Mouse (Mus musculus): ENCODE results near the gene Fbxo39. TPM values are rescaled to one million over a fixed set of nuclear protein-coding genes. Genes with fewer than 3 reads are reported as not detected.

The Fbxo39 gene
- polyA plus RNA-seq (2015; fragmentation: Nextera tagmentation; extraction: Ambion mirVana), result 0.11 TPM in 1 of 2 replicates, not detected in the other

DNA sequence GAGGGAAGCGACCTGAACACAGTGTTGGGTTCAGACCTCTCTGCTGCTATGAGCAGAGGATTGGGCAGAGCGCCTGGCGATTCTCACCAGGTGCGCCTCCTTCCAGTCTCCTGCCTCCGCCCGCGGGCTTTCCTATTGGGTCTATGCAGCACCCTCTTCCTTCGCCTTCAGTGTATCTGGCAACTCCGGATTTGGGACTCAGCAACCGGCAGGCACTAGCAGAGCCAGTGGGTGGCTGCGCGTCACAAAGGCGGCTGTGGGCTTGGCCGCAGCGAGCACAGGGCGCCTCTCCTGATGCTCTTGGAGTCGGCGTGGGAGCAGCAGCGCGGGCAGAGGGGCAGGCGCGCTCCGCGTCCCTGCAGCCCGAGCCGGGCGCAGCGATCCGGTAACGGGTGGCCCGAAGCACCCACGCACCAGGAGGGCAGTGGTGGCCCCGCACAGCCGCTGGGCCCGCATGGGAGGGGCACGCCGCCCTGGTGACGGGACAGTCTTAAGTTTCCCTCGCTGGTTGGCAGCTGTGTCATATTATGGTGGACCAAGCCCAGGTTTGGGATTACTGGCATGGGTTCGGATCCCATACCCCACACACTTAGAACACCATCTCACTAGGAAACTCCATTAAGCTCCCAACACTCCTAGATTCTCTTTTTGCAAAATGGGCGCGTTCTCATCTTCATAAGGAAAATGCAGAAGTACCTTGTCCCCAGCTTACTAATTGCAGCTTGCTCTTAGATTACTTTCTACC lies at the start of gene Fbxo39:
TSS of gene Fbxo39 (plus strand) at position 294 of the 745 bp plus-strand sequence.

DNA sequence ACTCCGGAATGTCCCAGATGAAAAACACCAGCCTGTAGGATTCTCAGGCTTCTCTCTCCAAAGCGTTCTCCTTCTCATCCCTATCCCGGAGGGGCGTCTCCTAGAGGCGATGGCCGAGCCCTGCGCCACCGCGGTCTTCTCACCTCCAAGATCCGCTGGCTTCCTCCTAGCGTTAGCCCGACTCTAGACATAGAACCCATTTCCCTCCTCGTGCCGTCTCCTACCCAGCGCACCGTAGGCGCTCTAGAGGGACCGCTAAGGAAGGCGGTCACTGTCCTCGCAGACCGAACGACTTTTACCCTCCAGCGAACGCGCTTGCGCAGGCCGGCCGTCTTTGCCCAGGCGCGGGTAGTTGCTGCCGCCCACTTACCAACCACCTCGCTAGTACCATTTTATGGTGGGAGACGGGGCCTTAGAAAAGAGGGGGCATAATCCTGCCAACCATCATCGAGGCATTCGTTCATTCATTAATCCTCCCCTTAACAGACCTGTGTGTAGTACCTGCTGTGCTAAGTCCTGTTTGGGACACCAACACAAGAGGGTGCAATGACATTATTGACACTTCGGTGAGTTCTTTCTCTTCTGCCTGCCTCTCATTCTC lies 47.2 kb upstream of the Fbxo39 start, which contains the start of gene Slc13a5:
TSS of gene Slc13a5 (minus strand) at position 263 of the 601 bp plus-strand sequence.

DNA sequence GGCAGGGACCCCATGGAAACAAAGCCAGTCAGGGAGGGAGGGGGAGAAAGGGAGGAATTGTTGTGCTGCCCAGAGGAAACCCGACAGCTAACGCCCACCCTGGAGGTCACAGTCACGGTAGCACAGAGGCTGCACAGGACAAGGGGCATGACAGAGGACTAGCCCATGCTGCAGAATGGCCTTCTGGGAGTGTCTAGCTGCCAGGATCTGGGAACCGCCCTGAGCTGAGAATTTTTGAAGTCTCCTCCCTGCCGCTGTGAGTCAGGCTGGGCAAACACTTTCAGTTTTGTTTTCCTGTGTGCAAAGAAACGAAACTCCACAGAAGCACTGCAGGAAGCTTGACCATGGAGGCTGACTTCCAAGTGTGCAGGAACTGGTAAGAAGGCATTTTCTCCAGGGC lies 12.9 kb upstream of the Fbxo39 start, which contains the start of gene Xaf1:
TSS of gene Xaf1 (plus strand) at position 296 of the 400 bp plus-strand sequence.

DNA sequence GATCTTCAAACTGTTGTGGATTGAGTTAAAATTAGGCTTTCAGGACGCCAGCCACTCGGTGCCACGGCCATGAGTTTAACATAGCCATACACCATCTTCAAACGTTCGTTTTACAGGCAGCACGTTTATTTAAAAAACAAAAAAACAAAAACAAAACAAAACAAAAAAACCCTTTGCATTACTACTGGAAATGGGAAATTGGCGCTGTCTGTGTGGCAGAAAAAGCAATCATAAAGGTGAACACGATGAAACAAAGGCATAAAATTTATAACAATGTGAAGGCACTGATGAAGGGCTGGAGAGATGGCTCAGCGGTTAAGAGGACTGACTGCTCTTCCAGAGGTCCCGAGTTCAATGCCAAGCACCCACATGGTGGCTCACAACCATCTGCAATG lies 48.1 kb downstream of the Fbxo39 start, which contains the start of gene Tekt1:
TSS of gene Tekt1 (minus strand) at position 96 of the 395 bp plus-strand sequence.

Other genes starting within 250 kb of the Fbxo39 start
- gene Pitpnm3, start 178.7 kb upstream of the Fbxo39 start, polyA plus RNA-seq (2015; fragmentation: Nextera tagmentation; extraction: Ambion mirVana), result 0.07 and 0.16 TPM in 2 replicates
- 0.05 and 0.07 TPM in 2 replicates for gene Gm43951, start 107.6 kb upstream of the Fbxo39 start, polyA plus RNA-seq (2015; fragmentation: Nextera tagmentation; extraction: Ambion mirVana)
- 6.8 and 8.3 TPM in 2 replicates for gene 4933427D14Rik, start 107.0 kb upstream of the Fbxo39 start, polyA plus RNA-seq (2015; fragmentation: Nextera tagmentation; extraction: Ambion mirVana)
- gene Txndc17, start 106.9 kb upstream of the Fbxo39 start, polyA plus RNA-seq (2015; fragmentation: Nextera tagmentation; extraction: Ambion mirVana), result 214 and 269 TPM in 2 replicates
- 54.8 and 92.9 TPM in 2 replicates for gene Med31, start 98.9 kb upstream of the Fbxo39 start, polyA plus RNA-seq (2015; fragmentation: Nextera tagmentation; extraction: Ambion mirVana)
- 0.18 TPM in 1 of 2 replicates, not detected in the other for gene Slc13a5, start 47.2 kb upstream of the Fbxo39 start, polyA plus RNA-seq (2015; fragmentation: Nextera tagmentation; extraction: Ambion mirVana)
- gene Xaf1, start 12.8 kb upstream of the Fbxo39 start, polyA plus RNA-seq (2015; fragmentation: Nextera tagmentation; extraction: Ambion mirVana), result 76.5 and 82.7 TPM in 2 replicates
- gene Tekt1, start 48.0 kb downstream of the Fbxo39 start, polyA plus RNA-seq (2015; fragmentation: Nextera tagmentation; extraction: Ambion mirVana), result 0.52 and 0.87 TPM in 2 replicates
- gene Smtnl2, start 97.3 kb downstream of the Fbxo39 start, polyA plus RNA-seq (2015; fragmentation: Nextera tagmentation; extraction: Ambion mirVana), result 17.9 and 22.4 TPM in 2 replicates
- gene Ggt6, start 121.1 kb downstream of the Fbxo39 start, polyA plus RNA-seq (2015; fragmentation: Nextera tagmentation; extraction: Ambion mirVana), result 0.60 and 0.83 TPM in 2 replicates
- gene Mybbp1a, start 126.9 kb downstream of the Fbxo39 start, polyA plus RNA-seq (2015; fragmentation: Nextera tagmentation; extraction: Ambion mirVana), result 39.7 and 61.8 TPM in 2 replicates
- gene Spns2, start 175.5 kb downstream of the Fbxo39 start, polyA plus RNA-seq (2015; fragmentation: Nextera tagmentation; extraction: Ambion mirVana), result 1.8 and 2.5 TPM in 2 replicates
- gene Spns3, start 236.1 kb downstream of the Fbxo39 start, polyA plus RNA-seq (2015; fragmentation: Nextera tagmentation; extraction: Ambion mirVana), result 0.14 and 0.37 TPM in 2 replicates